Mouse (Mus musculus) hindbrain, embryonic 11.5 days (tissue): ENCODE data around the gene Tnfaip6. TPM values are rescaled to one million over a fixed set of nuclear protein-coding genes. Genes with fewer than 3 reads are reported as not detected.

ENCODE experiments used
- ATAC-seq: fragments of 200-750 bp; cut with Nextera tagmentation; 2 replicates; pipeline ENCODE4 v1.8.0; 2017; ENCODE audit warnings: mild to moderate bottlenecking, moderate TSS enrichment, moderate library complexity; ENCODE audit not compliant: low FRiP score
- DNase-seq: peaks from one replicate; pipeline ENCODE4 v3.0.0-alpha.2; 2015; ENCODE audit warnings: low spot score
- H3K27ac ChIP-seq: fragments of 300-500 bp; sonication (generic); 2 replicates; pipeline ENCODE4 v1.5.1; 2014; ENCODE audit warnings: mild to moderate bottlenecking, low read depth, low read length
- H3K27me3 ChIP-seq: fragments of 300-500 bp; sonication (generic); 2 replicates; pipeline ENCODE4 v1.6.1; 2014; ENCODE audit warnings: mild to moderate bottlenecking, low read length, moderate library complexity, mixed read lengths; ENCODE audit not compliant: control insufficient read depth, insufficient read depth
- H3K36me3 ChIP-seq: fragments of 300-500 bp; sonication (generic); 2 replicates; pipeline ENCODE4 v1.6.1; 2014; ENCODE audit warnings: mild to moderate bottlenecking, low read length, moderate library complexity, mixed read lengths; ENCODE audit not compliant: control insufficient read depth, insufficient read depth
- H3K4me1 ChIP-seq: fragments of 300-500 bp; sonication (generic); replicated peaks from 2 replicates; pipeline ENCODE4 v1.6.1; 2014; ENCODE audit warnings: low read length, mixed read lengths; ENCODE audit not compliant: control insufficient read depth, insufficient read depth
- H3K4me2 ChIP-seq: fragments of 300-500 bp; sonication (generic); replicated peaks from 2 replicates; pipeline ENCODE4 v1.6.1; 2014; ENCODE audit warnings: mild to moderate bottlenecking, low read depth, low read length
- H3K4me3 ChIP-seq: fragments of 300-500 bp; sonication (generic); 2 replicates; pipeline ENCODE4 v1.5.1; 2014; ENCODE audit warnings: low read depth, low read length
- H3K9ac ChIP-seq: fragments of 300-500 bp; sonication (generic); 2 replicates; pipeline ENCODE4 v1.6.1; 2014; ENCODE audit warnings: low read depth, low read length
- H3K9me3 ChIP-seq: fragments of 300-500 bp; sonication (generic); 2 replicates; pipeline ENCODE4 v1.6.1; 2016; ENCODE audit warnings: low read length; ENCODE audit not compliant: control insufficient read depth
- WGBS: fragments of 180-500 bp; shearing (Covaris S2); extraction: QIAGEN DNeasy Blood & Tissue Kit; methylation state at CpG from one replicate; pipeline ENCODE4 v1.1.7; 2014; 5-methylcytosine and 5-hydroxymethylcytosine counted together
- polyA plus RNA-seq: library from polyadenylated mRNA; unstranded; fragments of >200 nt; fragmentation: Nextera tagmentation; extraction: Ambion mirVana; gene quantifications from 2 replicates; pipeline ENCODE4 v1.2.1, GENCODE M21; 2014

Tnfaip6 gene
- polyA plus RNA-seq, 1 experiment from 2014 or later, result 30.1 TPM

DNA sequence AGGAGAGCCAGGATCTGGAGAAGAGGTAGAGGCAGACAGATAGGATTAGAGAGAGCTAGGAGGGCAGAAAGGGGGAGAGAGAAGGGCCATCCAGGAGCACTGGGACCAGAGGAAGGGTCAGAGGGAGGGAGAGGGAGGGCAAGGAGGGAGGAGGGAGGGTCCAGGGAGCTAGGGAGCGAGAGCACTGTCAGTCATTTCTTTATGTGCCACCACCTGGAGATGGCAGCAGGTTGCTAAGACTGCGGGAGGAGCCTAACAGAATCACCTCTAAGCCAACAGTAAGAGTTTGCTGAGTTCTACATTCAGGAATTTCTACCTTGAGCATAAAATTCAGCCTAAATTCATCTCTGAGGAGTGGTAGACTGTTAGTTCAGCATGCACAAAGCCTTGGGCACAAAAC lies 40.9 kb downstream of the Tnfaip6 start:
- Histone ChIP-seq H3K4me2 (no peak overlapping the region), H3K36me3 (no peaks in the 10 kb centered on the region), H3K9me3 (no peaks in the 10 kb centered on the region), H3K4me3 (no peak overlapping the region), H3K4me1 (no peaks in the 10 kb centered on the region), H3K9ac (no peak overlapping the region), H3K27ac (no peak overlapping the region), H3K27me3 (no peaks in the 10 kb centered on the region)
- 93% methylated on average over 2 of the region's 2 CpGs for WGBS
- DNase-seq (no peak), ATAC-seq (no peak)

DNA sequence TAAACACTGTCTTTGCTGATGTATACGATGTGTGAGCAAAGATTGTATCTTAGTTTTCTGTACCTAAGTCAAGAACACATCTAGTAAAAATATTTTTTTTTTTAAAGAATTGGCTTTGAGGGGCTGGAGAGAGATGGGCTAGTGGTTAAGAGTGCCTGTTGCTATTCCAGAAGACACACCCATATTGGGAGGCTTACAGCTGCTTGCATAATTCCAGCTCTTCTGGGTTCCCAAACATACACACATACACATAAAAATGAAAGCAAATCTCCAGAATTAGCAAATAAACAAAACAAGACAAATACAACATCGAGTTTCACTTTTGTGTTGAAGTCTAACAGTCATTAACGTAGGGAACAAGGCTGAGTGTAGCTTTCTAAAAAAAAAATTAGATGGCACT lies 46.2 kb downstream of the Tnfaip6 start:
- no peak overlapping the region for H3K4me3 ChIP-seq
- H3K4me1 ChIP-seq, result no peaks in the 10 kb centered on the region
- no peaks in the 10 kb centered on the region for H3K27me3 ChIP-seq
- DNase-seq (no peak), ATAC-seq (no peak)
- 92% methylated on average over 3 of the region's 3 CpGs for WGBS
- no peaks in the 10 kb centered on the region for H3K9me3 ChIP-seq
- no peak overlapping the region for H3K9ac ChIP-seq
- no peak overlapping the region for H3K27ac ChIP-seq
- H3K36me3 ChIP-seq, result 0 out of 2 replicates have a peak, but pooled peaks cover 3% of the 10 kb centered on the region
- H3K4me2 ChIP-seq, result no peak overlapping the region

DNA sequence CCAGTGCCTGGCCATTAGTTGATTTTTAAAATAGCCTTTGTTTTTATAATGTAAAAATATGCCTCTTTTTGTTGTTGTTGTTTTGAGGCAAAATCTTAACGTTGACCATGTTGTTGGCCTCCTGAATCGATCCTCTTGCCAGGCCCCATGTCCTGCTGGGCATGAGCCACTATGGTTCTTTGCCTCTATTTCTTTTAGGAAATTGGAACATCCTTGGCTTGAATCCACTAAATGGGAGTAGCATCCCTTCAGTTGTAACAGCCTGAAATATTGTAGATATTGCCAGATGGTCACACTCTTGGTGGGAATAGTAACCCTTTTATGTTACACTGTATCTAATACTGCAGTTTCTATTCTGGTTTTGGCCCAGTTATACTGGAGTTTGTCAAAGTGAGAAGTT lies 46.8 kb downstream of the Tnfaip6 start:
- no peak overlapping the region for H3K4me2 ChIP-seq
- no peaks in the 10 kb centered on the region for H3K27me3 ChIP-seq
- H3K9ac ChIP-seq, result no peak overlapping the region
- no peaks in the 10 kb centered on the region for H3K9me3 ChIP-seq
- no peak for ATAC-seq
- H3K36me3 ChIP-seq, result 0 out of 2 replicates have a peak, but pooled peaks cover 3% of the 10 kb centered on the region
- H3K4me3 ChIP-seq, result no peak overlapping the region
- no peak for DNase-seq
- 89% methylated on average over 2 of the region's 2 CpGs for WGBS
- H3K4me1 ChIP-seq, result no peaks in the 10 kb centered on the region
- no peak overlapping the region for H3K27ac ChIP-seq

Other genes with a start within 250 kb of the Tnfaip6 start
- gene Rbm43, start 102.8 kb upstream of the Tnfaip6 start, polyA plus RNA-seq, result 6.9 and 10.4 TPM in 2 replicates
- gene Nmi, start 64.5 kb upstream of the Tnfaip6 start, polyA plus RNA-seq, result 7.7 and 8.9 TPM in 2 replicates
- gene Rif1, start 34.8 kb downstream of the Tnfaip6 start, polyA plus RNA-seq, result 46.7 and 47.7 TPM in 2 replicates